Mouse (Mus musculus) megakaryocyte, embryonic 14.5 days (primary cell): Measurements from ENCODE around the gene Slc38a1.

Source experiments
- FLI1 ChIP-seq: IDR thresholded peaks from 2 replicates; pipeline ENCODE4 v1.6.1; 2012; ENCODE audit warnings: low read length, inconsistent platforms, mixed read lengths
- GATA1 ChIP-seq: IDR thresholded peaks from 3 replicates; pipeline ENCODE4 v1.6.1; 2012; ENCODE audit warnings: mixed read lengths, low read length, inconsistent platforms, borderline replicate concordance

DNA sequence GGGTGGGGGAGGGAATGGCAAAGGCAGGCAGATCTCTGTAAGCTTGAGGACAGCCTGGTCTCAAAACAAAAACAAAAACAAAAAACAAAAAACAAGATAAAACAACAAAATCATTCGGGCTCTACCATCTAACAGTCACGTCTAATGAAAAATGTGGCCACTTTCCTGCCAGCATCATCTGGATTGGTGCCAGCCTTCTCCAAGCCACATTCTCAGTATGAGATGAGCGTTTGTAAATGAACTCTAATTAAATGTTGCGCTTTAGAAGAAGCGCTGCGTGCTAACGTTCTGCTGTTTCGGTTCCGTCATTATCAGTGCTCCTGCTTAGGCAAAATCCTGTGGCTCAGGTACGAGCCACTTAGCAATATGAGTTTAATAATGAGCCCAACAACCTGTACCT is 9.8 kb upstream of the Slc38a1 start:
- TF ChIP-seq GATA1 (no peak), FLI1 (no peak)
